Mouse (Mus musculus): ENCODE results near the gene Zfp93.
"Not testable (repeated sequence)": the region's sequence is repeated elsewhere in the genome, so short reads cannot be mapped to it uniquely, and the experiment has no call there.

Gene Zfp93

GRCm38 (mm10) chr7:24270288-24270672, at the start of gene Zfp93:
Zfp93 (plus strand) TSS chr7:24270420.
- DNase-seq: peak; percentile 81

- peak; percentile 71 for DNase-seq
Measured at GRCm38 (mm10) chr7:24237040-24237791, 33.0 kb upstream of the Zfp93 start, which contains the start of gene Zfp109. Zfp109 (minus strand) TSS chr7:24237560.

GRCm38 (mm10) chr7:24253779-24254615, 16.2 kb upstream of the Zfp93 start:
- DNase-seq: no peak

GRCm38 (mm10) chr7:24254633-24255474, 15.4 kb upstream of the Zfp93 start, which contains the start of gene Zfp108:
Zfp108 (plus strand) TSS chr7:24254794.
- DNase-seq: peak; percentile 66

GRCm38 (mm10) chr7:24259306-24259999, 10.8 kb upstream of the Zfp93 start:
- DNase-seq: no peak

GRCm38 (mm10) chr7:24260000-24260312, 10.3 kb upstream of the Zfp93 start:
- no peak for DNase-seq

GRCm38 (mm10) chr7:24268176-24269155, 1.8 kb upstream of the Zfp93 start:
- peak; percentile 52 for DNase-seq

GRCm38 (mm10) chr7:24269256-24269655, 964 bp upstream of the Zfp93 start:
- DNase-seq: no peak

GRCm38 (mm10) chr7:24269667-24270287, 443 bp upstream of the Zfp93 start:
- DNase-seq: peak; percentile 15

GRCm38 (mm10) chr7:24271191-24271590, 971 bp downstream of the Zfp93 start:
- no peak for DNase-seq

GRCm38 (mm10) chr7:24274456-24274855, 4.2 kb downstream of the Zfp93 start:
- no peak for DNase-seq

GRCm38 (mm10) chr7:24278771-24279170, 8.6 kb downstream of the Zfp93 start:
- not testable (repeated sequence) for DNase-seq

- DNase-seq: no peak
Measured at GRCm38 (mm10) chr7:24280031-24280857, 10.0 kb downstream of the Zfp93 start.

GRCm38 (mm10) chr7:24280858-24281145, 10.6 kb downstream of the Zfp93 start:
- no peak for DNase-seq

GRCm38 (mm10) chr7:24286090-24286489, 15.9 kb downstream of the Zfp93 start:
- DNase-seq: no peak

GRCm38 (mm10) chr7:24286916-24287315, 16.7 kb downstream of the Zfp93 start:
- DNase-seq: no peak

GRCm38 (mm10) chr7:24287670-24288069, 17.4 kb downstream of the Zfp93 start:
- DNase-seq: peak; percentile 38

- no peak for DNase-seq
Measured at GRCm38 (mm10) chr7:24288512-24288911, 18.3 kb downstream of the Zfp93 start.

- DNase-seq: no peak
Measured at GRCm38 (mm10) chr7:24290106-24290693, 20.0 kb downstream of the Zfp93 start.

All from thymus, postnatal 14 days (tissue).